11 mouse cellular contexts compared by ENCODE assay signal in the genomic region with DNA sequence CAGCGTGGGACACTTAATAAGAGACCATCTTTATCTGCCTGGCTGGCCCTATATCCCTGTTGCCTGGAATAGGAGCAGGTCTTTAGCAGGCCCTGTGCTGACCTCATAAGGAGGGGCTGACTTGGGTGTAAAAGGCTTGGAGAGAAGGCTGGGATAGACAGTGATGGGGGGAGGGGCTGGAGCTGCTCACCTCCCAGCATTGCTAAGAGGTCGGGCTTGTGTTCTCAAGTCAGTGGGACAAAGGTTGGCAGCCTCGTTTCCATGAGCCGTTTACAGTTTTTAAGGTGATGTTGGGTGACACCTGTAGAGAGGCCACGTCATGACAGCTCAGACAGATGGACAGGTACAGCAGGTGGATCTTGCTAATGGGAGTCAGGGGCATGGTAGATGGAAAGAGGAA.
"Had no signal": no experiment of that assay in that cellular context is flagged by ENCODE, and none has a peak within 500 bp of the region (broad histone marks: within the 10 kb centered on the region; RNA-seq: fewer than 3 reads in every experiment).

No protein-coding gene starts in this region.

- H3K4me3 ChIP-seq: limb, embryonic 13.5 days; midbrain, embryonic 12.5 days; neural tube, embryonic 13.5 days had no signal

- DNase-seq: left cerebral cortex, postnatal 4 days; lung, adult 18-20 months; retina, postnatal 1 day; right cerebral cortex, postnatal 4 days; spleen, adult 18-20 months; thymus, adult 18-20 months; thymus, postnatal 14 days had no signal

- H3K27ac ChIP-seq: limb, embryonic 13.5 days; liver, embryonic 14.5 days; midbrain, embryonic 12.5 days; neural tube, embryonic 13.5 days had no signal
